Mouse (Mus musculus) kidney, adult 11 months (tissue): ENCODE measurements at regions not wholly inside any gene's neighbourhood (a gene's known extent, or its start where the extent isn't known, plus 50 kb on each side); places are given as distances from the start of the nearest gene placed in this dataset.
A peak's percentile ranks its signal among the peaks of the same experiment; 100 is the strongest.

Experiments
- DNase-seq: peaks from one replicate; pipeline ENCODE4 v3.0.0; 2022

DNA sequence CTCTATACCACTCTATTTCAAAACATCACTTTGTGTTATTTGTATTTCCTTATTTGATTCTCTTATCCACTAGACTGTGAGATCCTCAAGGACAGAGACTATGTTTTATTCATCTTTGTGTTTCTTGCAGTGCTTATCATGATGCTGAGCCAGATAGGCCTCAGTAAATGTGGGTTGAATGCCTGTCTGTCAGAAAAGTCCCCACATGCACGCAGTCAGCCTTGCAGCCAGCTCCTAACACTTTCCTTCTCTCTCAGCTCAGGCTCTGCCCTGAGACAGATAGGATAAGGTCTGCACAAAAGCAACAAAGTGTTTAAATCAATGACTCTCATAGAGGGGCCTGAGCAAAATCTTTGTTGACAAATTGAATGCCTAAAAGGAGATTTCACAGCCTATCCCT lies 600.0 kb downstream of the Gm9195 start:
- DNase-seq: no peak

DNA sequence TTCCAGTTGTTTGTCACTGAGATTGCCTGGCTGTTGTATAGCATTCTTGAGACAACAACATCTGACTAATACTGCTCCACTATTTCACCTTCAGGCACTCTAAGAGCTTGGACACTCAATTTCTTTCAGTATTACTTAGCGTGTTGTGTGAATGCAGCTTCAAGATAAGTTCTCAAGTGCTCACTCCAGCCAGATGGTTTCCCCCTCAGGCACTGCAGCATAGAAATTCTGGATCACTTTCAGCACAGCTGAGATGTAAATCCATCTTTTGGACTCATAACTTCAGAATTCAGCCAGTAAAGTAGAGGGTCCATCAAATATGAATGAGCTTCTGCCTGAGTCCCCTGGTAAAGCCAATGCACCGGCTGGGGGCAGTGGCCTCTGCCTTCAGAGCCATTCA lies 608.8 kb downstream of the Gm9195 start:
- DNase-seq: no peak

DNA sequence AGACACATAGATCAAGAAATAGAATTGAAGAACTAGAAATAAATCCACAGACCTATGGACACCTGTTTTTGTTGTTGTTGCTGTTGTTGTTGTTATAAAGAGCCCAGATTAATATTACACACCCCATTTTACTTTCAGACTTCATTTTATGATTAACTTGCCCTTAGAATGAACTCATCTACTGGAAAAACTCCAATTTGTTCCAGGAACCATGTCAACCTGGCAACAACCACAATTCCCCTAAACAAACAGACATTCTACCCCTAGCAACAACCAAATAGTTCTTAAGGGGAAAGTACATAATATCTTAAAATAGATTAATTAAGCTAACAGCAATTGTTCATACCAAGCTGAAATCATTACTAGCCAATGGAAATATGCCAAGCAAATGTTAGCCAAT lies 646.1 kb downstream of the Gm9195 start:
- DNase-seq: no peak

DNA sequence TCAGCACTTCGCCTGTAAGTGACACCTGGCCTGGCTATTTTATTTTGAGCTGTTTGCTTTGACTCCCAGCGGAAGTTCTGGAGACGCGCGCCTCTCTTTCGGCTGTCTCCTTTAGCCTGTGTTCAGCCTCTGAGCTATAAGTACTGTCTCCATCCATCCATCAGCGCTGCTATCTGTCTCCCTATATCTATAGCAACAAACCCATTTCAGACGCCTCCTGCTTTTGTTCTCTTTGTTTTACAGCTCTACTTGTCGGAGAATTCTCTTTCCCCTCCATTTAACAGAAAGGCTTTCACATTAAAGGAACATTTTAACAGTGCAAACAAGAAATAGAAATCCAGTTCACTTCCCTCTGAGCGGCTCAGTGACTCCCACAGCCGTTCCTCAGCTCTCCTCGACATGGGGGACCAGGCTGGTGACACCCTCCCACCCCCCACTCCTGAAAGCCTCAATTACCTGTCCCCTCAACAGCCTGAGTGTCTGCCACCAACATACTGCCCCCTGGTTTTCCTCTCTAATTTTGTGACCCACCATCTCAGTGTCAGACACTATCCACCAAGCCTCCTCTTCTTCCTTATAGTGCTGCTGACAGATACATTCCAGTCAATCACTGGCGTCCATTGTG lies 682.7 kb downstream of the Gm9195 start:
- no peak for DNase-seq

DNA sequence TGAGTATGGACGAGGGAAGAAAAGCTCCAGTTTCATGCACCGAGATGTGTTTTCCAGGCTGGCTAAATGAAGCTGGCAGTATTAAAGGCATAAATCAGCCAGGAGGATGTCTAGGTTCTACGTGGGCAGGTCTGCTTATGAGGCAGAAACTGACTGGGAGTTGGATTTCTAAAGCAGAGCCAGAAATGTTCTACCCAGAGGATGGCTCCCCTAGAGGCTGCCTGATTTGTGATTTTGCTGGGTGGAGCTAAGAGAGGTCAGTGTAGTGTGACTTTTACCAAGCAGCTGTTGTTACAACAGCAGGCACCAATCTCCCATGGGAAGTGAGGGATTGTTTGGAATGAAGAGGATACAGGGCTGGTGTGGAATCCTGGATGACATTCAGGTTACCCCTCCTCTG lies 686.0 kb downstream of the Gm9195 start:
- no peak for DNase-seq

DNA sequence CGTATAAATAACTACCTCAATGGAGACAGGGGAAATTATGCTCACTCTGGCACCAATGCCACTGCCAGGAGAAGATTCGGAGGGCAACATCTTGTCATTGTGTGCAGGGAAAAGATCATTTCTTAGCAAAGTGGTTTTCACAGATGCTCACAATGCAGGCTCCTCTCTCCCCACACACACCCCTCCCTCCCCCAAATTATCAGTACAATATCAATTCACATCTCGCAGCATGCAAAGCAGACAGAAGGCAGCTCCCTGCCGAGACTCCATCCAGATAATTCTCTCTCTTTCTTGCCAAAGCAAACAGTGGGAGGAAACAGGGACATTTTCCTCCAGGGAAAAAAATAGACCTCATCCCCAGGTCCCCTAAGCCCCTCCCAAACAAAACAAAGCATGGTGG lies 691.8 kb downstream of the Gm9195 start:
- no peak for DNase-seq

DNA sequence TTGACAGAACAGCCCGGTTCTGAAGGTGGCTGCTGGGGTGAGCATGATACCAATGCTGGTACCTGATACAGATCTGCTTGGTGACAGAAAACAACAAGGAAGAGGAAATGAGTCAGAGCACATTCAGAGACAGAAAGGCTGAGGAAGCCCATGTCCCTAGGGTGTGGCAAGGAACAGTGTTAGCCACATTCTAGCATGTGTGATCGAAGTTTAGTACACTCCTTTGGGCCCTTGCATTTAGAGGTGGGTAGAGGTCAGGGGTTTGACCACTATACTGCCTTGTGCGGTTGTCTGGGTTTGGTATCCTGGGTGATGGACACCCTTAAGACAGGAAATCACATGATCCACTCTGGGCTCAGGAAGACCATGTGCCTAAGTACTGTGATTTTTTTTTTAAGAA lies 695.9 kb downstream of the Gm9195 start:
- DNase-seq: no peak

DNA sequence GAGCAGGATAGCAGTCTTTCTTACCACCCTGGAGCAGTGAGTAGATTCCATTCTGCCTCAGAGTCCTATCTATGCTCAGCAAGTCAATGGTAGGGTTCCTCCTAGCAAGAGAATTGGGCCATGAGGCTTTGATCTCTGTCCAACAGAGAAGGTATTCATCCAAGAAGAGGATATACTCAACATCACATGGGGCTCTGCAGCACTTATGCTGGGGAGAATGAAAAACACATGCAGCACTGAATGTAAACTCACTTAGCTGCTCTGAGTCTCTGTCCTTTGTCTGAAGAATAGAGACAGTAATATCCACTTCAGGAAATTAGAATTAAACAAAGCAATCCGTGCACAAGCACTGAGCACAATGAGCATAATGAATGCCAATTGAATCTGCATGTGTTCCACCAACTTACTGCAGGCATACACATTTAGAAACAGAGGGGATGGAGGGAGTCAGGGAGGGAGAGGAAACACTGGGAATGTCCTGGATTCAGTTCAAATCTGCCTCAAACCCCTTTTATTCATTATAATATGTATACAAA lies 714.6 kb downstream of the Gm9195 start:
- DNase-seq: no peak

DNA sequence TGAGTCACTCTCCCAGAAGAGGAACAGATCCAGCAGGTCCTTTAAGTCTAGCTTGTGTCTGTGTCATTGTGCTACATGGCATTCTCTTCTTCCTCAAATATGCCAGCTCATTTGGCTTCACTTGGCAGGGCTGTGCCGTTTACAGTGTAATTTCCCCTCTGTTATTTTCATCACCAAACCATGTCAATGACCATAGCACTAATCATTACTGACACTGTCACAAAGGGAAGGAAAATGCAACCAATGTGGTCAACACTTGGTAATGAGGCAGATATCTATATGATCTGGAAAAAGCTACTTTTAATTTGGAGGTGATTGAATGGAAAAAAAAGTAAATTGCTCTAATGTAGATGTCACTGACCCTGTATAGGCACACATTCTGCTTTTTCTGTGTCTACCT lies 724.8 kb downstream of the Gm9195 start:
- DNase-seq: no peak

DNA sequence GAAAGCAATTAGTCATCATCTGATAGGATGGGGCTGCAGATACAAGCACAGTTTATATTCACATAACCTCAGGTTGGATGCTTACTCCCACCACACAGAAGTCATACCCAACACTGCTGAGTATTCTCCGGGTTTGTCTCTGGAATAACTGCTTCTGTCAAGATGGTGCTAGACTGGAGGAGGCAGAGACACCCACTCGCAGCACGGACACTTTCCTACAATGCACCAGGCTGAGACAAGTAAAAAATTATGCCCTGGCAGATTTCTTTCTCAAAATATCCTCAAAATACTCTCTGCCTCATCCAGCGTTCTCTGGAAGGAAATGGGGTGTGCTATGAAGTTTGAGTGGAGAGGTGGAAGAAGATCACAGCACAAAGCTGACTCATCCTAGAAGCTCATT lies 763.1 kb downstream of the Gm9195 start:
- DNase-seq: no peak

DNA sequence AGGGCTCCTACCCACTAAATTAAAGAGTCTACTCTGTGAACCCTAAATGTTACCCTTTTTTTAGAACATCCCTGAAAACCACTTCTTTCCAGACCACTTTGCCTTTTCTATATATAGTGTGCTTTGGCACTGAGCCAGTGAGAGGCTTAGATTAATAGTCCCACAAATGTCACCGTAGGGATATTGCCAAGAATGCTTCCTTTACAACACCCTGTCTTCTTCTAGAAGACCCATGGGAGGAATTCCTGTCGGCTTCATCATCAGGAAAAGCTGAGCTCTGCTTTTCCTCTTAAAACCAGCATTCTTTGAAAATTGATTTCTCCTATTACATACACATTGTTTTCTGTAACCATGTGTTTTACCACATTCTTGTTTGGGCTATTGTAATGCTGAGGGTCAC lies 768.1 kb downstream of the Gm9195 start:
- DNase-seq: no peak

DNA sequence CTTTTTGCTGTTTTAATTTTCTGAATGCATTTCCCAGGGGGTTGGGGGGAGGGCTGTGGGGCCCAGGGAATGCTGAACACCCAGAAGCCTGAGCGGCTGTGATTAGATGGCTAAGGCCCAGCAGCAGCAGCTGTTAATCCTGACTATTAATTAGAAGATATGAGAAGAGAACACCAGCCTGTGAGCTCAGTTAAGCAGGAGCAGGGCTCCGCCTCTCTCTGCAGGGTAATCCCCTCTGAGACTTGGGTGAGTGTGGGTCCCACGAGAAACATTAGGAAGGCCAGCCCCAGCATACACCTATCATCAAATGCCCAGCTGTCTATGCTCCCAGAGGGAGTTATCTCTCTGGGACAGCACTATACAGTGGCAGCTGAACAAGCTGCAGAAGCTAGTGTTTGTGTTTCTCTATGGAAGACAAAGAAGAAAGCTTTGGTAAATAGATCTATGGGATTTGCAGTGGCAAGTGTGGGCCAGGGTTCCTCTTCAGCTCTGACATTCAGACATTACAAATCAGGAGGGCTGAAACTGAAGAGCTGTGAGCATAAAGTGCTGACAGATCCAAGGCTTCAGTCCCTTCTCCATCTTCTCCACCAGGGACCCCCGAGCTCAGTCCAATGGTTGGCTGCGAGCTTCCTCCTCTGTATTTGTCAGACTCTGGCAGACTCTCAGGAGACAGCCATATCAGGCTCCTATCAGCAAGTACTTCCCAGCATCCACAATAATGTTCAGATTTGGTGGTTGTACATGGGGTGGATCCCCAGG lies 781.9 kb downstream of the Gm9195 start:
- DNase-seq: no peak

DNA sequence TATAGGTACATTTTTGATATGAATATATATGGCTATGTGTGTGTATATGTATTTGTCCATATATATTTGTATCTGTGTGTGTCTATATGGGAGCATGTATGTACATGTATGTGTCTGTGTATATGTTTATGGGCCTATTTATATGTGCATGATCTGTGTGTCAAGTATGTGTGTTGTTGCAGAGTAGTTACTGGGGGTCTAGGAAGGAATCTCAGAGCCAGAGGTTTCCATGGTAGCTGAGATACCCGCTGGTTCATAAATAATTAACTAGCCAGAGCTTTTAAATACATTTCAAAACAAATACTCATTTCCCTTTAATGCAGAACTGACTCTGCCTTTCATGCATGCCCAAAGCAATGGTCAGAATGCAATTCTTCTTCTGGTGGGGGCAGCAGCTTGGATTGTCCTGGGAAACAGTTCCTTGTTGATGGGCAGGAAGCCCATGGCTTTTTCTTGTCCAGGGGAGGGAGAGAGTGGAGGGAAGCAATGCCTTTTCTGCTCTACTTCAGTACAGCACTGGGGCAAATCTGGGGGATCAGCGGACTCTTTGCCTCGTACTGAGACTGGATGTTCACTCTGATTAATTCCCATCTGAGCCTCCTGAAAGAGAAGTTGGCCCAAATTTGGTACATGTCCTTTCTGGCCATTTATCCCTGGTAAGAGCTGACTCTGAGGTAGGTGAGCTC lies 798.7 kb downstream of the Gm9195 start:
- no peak for DNase-seq

DNA sequence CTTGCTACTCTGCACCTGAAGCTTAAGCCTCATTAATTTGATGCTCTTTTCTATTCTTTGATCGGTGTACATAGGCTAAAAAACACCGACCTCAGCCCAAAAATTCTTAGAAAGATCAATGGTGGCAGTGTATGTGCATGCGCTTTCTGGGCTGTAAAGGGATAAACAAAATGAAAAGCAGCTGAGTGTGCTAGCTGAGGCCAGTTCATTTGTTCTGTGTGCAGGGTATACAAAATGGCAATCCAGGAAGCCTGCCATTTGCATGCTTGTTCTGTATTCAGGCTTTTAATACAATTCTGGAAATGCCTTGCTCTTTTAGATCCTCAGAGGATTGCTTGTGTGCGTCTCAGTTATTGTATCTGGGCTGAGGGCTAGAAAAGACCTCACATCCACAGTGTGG lies 817.1 kb downstream of the Gm9195 start:
- no peak for DNase-seq

DNA sequence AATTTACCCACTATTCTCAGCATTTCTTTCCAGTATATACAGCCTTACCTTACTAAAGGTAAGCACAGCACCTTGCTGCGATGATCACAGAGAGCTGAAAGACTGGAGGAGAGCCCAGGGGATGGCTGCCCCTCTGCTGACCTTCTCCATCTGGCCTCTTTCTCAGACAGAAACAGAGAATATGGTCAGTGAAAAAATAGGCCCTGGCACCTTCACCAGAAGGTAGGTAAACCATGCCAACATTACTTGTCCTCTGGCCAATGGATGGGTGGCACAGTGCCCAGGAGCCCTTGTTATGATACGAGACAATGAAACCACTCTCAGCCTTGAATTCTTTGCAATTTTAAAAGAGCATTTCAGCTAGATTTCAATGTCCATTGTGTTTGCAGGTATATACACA lies 817.8 kb downstream of the Gm9195 start:
- no peak for DNase-seq

DNA sequence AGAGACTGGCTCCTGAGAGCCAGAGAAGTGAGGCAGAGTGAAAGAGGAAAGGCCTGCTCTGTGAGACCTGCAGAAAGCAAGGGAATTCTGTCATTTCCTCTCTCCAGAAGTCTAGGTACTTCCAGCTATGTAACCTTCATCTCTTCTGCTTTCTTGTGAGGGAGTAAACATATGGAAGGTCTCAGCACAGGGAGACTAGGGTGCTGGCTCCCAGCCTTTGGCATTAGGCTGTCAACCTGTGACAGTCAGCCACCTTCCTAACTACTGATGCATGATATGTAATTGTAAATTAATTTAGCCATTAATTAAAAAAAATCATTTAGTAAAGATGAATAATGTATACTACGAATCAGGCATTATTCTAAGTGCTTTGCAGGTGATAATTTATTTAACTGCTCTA lies 819.2 kb downstream of the Gm9195 start:
- DNase-seq: no peak

DNA sequence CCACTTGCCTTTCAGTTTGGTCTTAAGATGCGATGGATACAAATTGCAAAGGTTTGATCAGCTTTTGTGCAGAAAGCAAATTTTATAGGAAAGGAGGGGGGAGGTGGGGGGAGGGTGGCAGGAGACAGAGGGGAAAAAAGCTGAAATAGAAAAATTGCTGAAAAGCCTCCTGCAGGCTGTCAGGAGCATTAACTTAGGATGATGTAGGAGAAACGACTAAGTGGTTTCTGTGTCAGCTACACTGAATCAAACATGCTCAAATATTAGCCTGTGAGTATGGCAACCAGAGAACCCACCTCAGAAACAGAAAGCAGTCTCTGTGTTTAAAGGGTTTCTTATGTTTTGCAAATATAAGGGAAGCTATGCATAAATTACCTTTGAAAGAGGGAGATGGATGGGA lies 819.6 kb downstream of the Gm9195 start:
- no peak for DNase-seq

DNA sequence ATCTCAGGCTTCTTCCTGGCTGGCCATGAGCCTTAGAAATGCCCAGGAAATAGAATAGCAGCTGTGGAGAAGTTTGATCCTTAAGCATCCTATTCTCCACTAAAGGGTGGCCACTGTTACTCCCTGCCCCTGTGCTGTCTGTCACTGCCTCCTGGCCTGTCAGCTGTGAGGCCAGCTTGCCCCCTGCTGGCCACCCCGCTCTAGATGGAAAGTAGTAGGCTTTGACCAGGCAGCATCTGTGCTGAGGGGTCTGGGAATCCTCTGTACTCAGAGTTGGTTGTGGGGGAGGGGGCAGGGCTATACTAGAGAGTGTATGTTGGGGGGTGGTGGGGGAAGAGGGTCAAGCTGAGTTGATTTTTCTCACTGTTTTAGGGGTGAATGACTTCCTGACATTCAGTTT lies 821.2 kb downstream of the Gm9195 start:
- peak; percentile 14 for DNase-seq

DNA sequence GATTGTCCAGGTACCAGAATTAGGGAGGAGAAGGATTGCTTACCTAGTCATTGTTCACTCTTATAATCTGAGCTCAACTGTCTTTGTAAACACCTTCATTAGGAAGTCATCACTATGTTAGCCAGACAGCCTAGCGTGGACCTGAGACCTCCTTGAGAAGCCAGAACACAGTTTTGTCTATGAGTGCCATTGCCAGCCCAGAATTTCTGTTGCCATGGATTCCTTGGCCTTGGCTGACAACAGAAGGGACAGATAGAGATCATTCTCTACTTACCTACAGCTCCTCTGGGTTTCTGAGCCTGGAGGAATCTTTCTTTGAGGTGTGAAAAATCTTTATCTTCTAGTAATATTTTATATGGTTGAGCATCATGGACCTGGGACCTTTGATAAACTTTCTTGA lies 825.0 kb downstream of the Gm9195 start:
- DNase-seq: no peak

DNA sequence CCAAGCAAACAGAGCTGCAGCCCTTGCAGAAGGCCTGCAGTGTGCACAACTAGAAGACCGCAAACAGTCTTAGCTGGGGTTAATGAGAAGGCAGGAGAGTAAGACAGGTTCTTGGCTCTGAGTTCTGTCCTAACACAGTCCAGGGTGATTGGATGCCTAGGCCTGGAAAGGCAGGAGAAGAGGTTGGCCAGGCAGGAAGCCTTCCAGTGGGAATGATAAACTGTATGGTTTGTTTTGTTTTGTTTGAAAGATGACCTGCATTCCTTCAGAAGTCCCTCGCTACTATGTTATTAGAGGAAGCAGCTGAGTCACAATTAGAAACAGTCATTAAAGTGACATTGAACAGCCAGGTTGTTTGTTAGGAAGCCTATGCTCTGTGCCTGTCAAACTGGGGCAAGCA lies 831.5 kb downstream of the Gm9195 start:
- no peak for DNase-seq

DNA sequence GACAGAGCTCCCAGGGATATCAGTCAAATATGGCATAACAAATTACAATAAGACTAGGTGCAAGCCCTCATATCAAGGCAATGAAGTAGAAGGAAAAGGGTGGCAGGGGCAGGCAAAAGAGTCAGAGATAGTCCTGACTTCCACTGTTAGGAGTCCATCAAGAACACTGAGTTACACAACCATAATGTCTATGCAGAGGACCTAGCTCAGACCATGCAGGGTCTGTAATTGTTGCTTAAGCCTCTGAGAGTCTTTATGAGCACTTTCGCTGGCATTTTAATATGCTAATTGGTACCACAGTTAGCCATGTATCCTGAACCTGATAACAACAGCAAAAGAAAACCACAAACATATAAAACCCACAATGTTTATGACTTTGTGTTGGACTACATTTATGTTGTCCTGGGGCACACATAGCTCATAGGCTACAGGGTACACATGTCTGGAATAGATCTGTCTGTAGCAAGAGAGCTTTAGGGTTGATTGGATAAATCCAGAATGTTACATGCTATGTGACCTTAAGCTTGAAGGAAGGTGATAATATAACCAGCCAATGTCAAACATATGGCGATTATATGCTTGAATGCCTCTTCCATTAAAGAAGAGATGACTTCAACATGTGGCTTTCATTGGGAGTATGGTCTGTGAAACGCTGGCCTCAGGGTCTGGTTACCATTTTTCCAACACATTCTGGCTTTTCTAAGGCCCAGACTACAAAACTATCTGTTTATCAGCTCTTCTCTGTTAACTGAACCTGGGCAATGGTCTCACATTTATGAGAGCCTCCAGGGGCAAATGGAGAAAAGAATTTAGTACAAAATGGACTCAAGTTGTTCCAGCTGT lies 836.6 kb downstream of the Gm9195 start:
- no peak for DNase-seq

DNA sequence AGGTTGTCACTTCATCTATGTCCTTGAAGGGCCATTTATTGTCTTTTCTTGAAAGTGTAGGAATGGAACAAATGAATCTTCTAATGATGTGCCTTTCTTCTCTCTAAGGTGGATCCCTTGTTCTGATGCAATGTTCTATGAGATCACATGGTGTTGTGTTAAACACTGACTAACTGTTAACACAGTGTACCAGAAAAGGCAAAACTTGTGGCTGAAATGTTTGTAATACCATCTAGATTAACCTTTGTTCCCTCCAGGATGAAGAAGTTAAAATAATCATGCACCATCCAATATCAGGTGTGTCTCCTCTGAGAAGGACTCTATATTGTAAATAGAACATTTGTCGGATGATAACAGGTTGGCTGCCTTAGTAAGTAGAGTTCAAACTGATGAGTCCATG lies 849.1 kb downstream of the Gm9195 start:
- DNase-seq: no peak

DNA sequence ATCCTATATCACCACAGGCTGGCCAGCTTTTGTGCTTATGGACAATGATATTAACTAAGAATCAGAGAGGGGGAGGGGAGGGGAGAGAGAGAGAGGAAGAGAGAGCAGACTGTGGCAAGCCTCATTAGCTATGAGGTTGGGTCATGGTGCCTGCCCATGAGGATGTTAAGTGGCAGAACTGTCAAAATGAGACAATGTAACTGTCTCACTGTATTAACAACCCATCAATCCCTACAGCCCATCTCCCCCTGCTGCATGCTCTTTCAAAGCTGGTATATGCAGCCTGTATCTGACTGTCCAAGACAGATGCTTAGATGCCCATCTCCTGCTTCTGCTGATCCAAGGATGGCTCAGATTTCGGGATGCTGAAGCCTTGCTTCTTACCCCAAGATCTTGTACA lies 852.6 kb downstream of the Gm9195 start:
- no peak for DNase-seq
